Mouse (Mus musculus) B cell, adult 2 months (primary cell): ENCODE data around the gene Unc79.

ENCODE experiments used
- DNase-seq, 2 experiments: peaks; one replicate each; pipeline ENCODE4 v3.0.0; 2022

Gene Unc79

GRCm38 (mm10) chr12:103129395-103130248, 181.0 kb downstream of the Unc79 start:
- no peak for DNase-seq

- DNase-seq, result no peak
These were observed 182.8 kb downstream of the Unc79 start for GRCm38 (mm10) chr12:103131419-103131818.

- DNase-seq, result peak in 1 of 2 experiments; percentile 2
These were observed 193.9 kb downstream of the Unc79 start for GRCm38 (mm10) chr12:103142550-103143010.

- DNase-seq, result peak; percentile 45 to 55
These were observed 195.3 kb downstream of the Unc79 start for GRCm38 (mm10) chr12:103143798-103144565.

GRCm38 (mm10) chr12:103150247-103150646, 201.6 kb downstream of the Unc79 start:
- no peak for DNase-seq

GRCm38 (mm10) chr12:103154927-103155326, 206.3 kb downstream of the Unc79 start:
- DNase-seq, result no peak

GRCm38 (mm10) chr12:103155406-103155805, 206.7 kb downstream of the Unc79 start:
- no peak for DNase-seq

- DNase-seq, result no peak
These were observed 208.7 kb downstream of the Unc79 start for GRCm38 (mm10) chr12:103157129-103157910.

GRCm38 (mm10) chr12:103159016-103159415, 210.4 kb downstream of the Unc79 start:
- DNase-seq, result no peak

- DNase-seq, result no peak
These were observed 212.1 kb downstream of the Unc79 start for GRCm38 (mm10) chr12:103160721-103161120.

GRCm38 (mm10) chr12:103163596-103163995, 214.9 kb downstream of the Unc79 start:
- DNase-seq, result no peak

GRCm38 (mm10) chr12:103164101-103165030, 215.7 kb downstream of the Unc79 start:
- no peak for DNase-seq

GRCm38 (mm10) chr12:103168892-103169291, 220.2 kb downstream of the Unc79 start:
- DNase-seq, result no peak

- no peak for DNase-seq
These were observed 234.4 kb downstream of the Unc79 start for GRCm38 (mm10) chr12:103183057-103183456.

- no peak for DNase-seq
These were observed 238.4 kb downstream of the Unc79 start for GRCm38 (mm10) chr12:103187020-103187419.

- no peak for DNase-seq
These were observed 239.6 kb downstream of the Unc79 start for GRCm38 (mm10) chr12:103188223-103188622.

- no peak for DNase-seq
These were observed 241.1 kb downstream of the Unc79 start for GRCm38 (mm10) chr12:103189771-103190170.

GRCm38 (mm10) chr12:103192996-103193395, 244.3 kb downstream of the Unc79 start:
- no peak for DNase-seq

GRCm38 (mm10) chr12:103202592-103203544, 254.2 kb downstream of the Unc79 start:
- no peak for DNase-seq

GRCm38 (mm10) chr12:103205561-103205960, 256.9 kb downstream of the Unc79 start:
- no peak for DNase-seq

- no peak for DNase-seq
These were observed 260.9 kb downstream of the Unc79 start for GRCm38 (mm10) chr12:103209581-103209980.
